Mouse (Mus musculus): Measurements from ENCODE around the gene Slc16a12.

DNA sequence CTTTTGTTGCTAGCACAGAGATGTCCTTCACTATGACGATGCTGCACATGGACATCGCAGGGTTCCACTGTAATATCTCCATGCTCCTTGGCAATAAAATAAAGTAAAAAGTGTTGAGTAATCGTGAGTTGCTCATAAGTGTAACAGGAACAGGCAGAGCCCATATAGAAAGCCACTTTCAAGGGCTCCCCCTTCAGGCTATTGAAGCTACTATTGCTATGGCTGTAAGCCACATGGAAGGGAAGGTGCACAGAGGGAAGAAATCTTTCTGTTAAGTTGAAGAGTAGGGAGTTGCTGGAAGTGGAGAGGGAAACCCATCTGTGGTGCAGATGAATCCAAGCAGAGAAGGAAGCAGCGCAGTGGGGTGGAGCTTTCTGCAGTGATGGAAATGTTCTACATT lies 4.1 kb upstream of the Slc16a12 start:
- TF ChIP-seq CTCF (conservative IDR thresholded peaks at IDR 0.05; ENCODE audit: insufficient read depth, insufficient read length, low read depth, low read length), result 0 out of 2 replicates have a peak, but pooled peaks have one; percentile 17
- no peak for TF ChIP-seq POLR2A (IDR thresholded peaks at IDR 0.05; ENCODE audit: low read depth, low read length)
